Mouse (Mus musculus) embryonic facial prominence, embryonic 10.5 days (tissue): Measurements from ENCODE around the gene Mboat2. TPM values are rescaled to one million over a fixed set of nuclear protein-coding genes. Genes with fewer than 3 reads are reported as not detected.

Experiments
- DNase-seq: peaks from one replicate; pipeline ENCODE4 v3.0.0-alpha.2; 2017; ENCODE audit warnings: low spot score
- H3K27ac ChIP-seq: fragments of 300-500 bp; sonication (generic); replicated peaks from 2 replicates; pipeline ENCODE4 v1.5.1; 2016; ENCODE audit warnings: mild to moderate bottlenecking
- H3K27me3 ChIP-seq: fragments of 300-500 bp; sonication (generic); replicated peaks from 2 replicates; pipeline ENCODE4 v1.6.1; 2016; ENCODE audit warnings: low read depth, mild to moderate bottlenecking; ENCODE audit not compliant: poor library complexity, severe bottlenecking
- H3K36me3 ChIP-seq: fragments of 300-500 bp; sonication (generic); replicated peaks from 2 replicates; pipeline ENCODE4 v1.6.1; 2016; ENCODE audit warnings: mild to moderate bottlenecking, moderate library complexity
- H3K4me1 ChIP-seq: fragments of 300-500 bp; sonication (generic); 2 replicates; pipeline ENCODE4 v1.6.1; 2016
- H3K4me3 ChIP-seq: fragments of 300-500 bp; sonication (generic); 2 replicates; pipeline ENCODE4 v1.5.1; 2016; ENCODE audit warnings: mild to moderate bottlenecking, moderate library complexity
- H3K9me3 ChIP-seq: fragments of 300-500 bp; sonication (generic); 2 replicates; pipeline ENCODE4 v1.6.1; 2016; ENCODE audit warnings: mild to moderate bottlenecking
- WGBS: fragments of 180-500 bp; shearing (Covaris S2); methylation state at CpG from one replicate; pipeline ENCODE4 v1.1.7; 2016; 5-methylcytosine and 5-hydroxymethylcytosine counted together
- polyA plus RNA-seq: library from polyadenylated mRNA; unstranded; fragments of >200 nt; fragmentation: Nextera tagmentation; extraction: Ambion mirVana; gene quantifications from 2 replicates; pipeline ENCODE4 v1.2.1, GENCODE M21; 2016

Mboat2 gene
- polyA plus RNA-seq, 1 experiment from 2014 or later, result 45.7 TPM

- Histone ChIP-seq H3K27ac (no peak overlapping the region), H3K4me3 (no peak overlapping the region), H3K4me1 (peaks cover 14% of the 10 kb centered on the region), H3K9me3 (no peaks in the 10 kb centered on the region), H3K36me3 (peaks cover 58% of the 10 kb centered on the region), H3K27me3 (no peaks in the 10 kb centered on the region)
- DNase-seq, result no peak
- WGBS, result 90% methylated on average over 8 of the region's 8 CpGs
Measured at GRCm38 (mm10) chr12:24890684-24891459, 60.2 kb downstream of the Mboat2 start.

GRCm38 (mm10) chr12:24892536-24892935 is 61.9 kb downstream of the Mboat2 start:
- H3K27me3 ChIP-seq, result no peaks in the 10 kb centered on the region
- DNase-seq, result no peak
- 85% methylated on average over 4 of the region's 4 CpGs for WGBS
- H3K4me1 ChIP-seq, result peaks cover 14% of the 10 kb centered on the region
- H3K9me3 ChIP-seq, result no peaks in the 10 kb centered on the region
- H3K27ac ChIP-seq, result no peak overlapping the region
- H3K36me3 ChIP-seq, result peaks cover 59% of the 10 kb centered on the region
- H3K4me3 ChIP-seq, result no peak overlapping the region

GRCm38 (mm10) chr12:24893777-24894468 is 63.2 kb downstream of the Mboat2 start:
- peak; percentile 57 for DNase-seq
- Histone ChIP-seq H3K9me3 (no peaks in the 10 kb centered on the region), H3K4me3 (no peak overlapping the region), H3K27ac (peak overlapping the region; percentile 76), H3K4me1 (peaks cover 14% of the 10 kb centered on the region), H3K36me3 (peaks cover 59% of the 10 kb centered on the region), H3K27me3 (no peaks in the 10 kb centered on the region)
- 28% methylated on average over 10 of the region's 10 CpGs for WGBS

GRCm38 (mm10) chr12:24895352-24895751 is 64.7 kb downstream of the Mboat2 start:
- DNase-seq, result no peak
- Histone ChIP-seq H3K4me3 (no peak overlapping the region), H3K36me3 (peaks cover 59% of the 10 kb centered on the region), H3K4me1 (peaks cover 24% of the 10 kb centered on the region), H3K9me3 (no peaks in the 10 kb centered on the region), H3K27ac (no peak overlapping the region), H3K27me3 (no peaks in the 10 kb centered on the region)
- WGBS, result 86% methylated on average over 5 of the region's 5 CpGs

GRCm38 (mm10) chr12:24897354-24897753 is 66.7 kb downstream of the Mboat2 start:
- Histone ChIP-seq H3K4me1 (peaks cover 24% of the 10 kb centered on the region), H3K36me3 (peaks cover 59% of the 10 kb centered on the region), H3K27ac (no peak overlapping the region), H3K4me3 (no peak overlapping the region), H3K9me3 (no peaks in the 10 kb centered on the region), H3K27me3 (no peaks in the 10 kb centered on the region)
- no peak for DNase-seq
- 88% methylated on average over 4 of the region's 4 CpGs for WGBS

GRCm38 (mm10) chr12:24898226-24898625 is 67.5 kb downstream of the Mboat2 start:
- H3K9me3 ChIP-seq, result no peaks in the 10 kb centered on the region
- no peak overlapping the region for H3K4me3 ChIP-seq
- 88% methylated on average over 9 of the region's 9 CpGs for WGBS
- H3K27ac ChIP-seq, result no peak overlapping the region
- DNase-seq, result no peak
- H3K36me3 ChIP-seq, result peaks cover 66% of the 10 kb centered on the region
- no peaks in the 10 kb centered on the region for H3K27me3 ChIP-seq
- H3K4me1 ChIP-seq, result peaks cover 24% of the 10 kb centered on the region

- peaks cover 74% of the 10 kb centered on the region for H3K36me3 ChIP-seq
- no peak overlapping the region for H3K27ac ChIP-seq
- whole genome bisulfite sequencing, result 70% methylated on average over 10 of the region's 10 CpGs
- DNase-seq, result peak; percentile 21
- no peak overlapping the region for H3K4me3 ChIP-seq
- H3K27me3 ChIP-seq, result no peaks in the 10 kb centered on the region
- H3K9me3 ChIP-seq, result no peaks in the 10 kb centered on the region
- H3K4me1 ChIP-seq, result peaks cover 10% of the 10 kb centered on the region; the same call in 1 of the 2 replicates
Measured at GRCm38 (mm10) chr12:24899636-24900035, 69.0 kb downstream of the Mboat2 start.

- WGBS, result 96% methylated on average over 5 of the region's 5 CpGs
- Histone ChIP-seq H3K27me3 (no peaks in the 10 kb centered on the region), H3K36me3 (peaks cover 65% of the 10 kb centered on the region), H3K27ac (no peak overlapping the region), H3K9me3 (no peaks in the 10 kb centered on the region), H3K4me3 (no peak overlapping the region), H3K4me1 (peaks cover 14% of the 10 kb centered on the region)
- no peak for DNase-seq
Measured at GRCm38 (mm10) chr12:24902736-24903135, 72.1 kb downstream of the Mboat2 start.

- peaks cover 46% of the 10 kb centered on the region for H3K36me3 ChIP-seq
- peaks cover 11% of the 10 kb centered on the region for H3K4me1 ChIP-seq
- H3K27me3 ChIP-seq, result no peaks in the 10 kb centered on the region
- no peak for DNase-seq
- H3K27ac ChIP-seq, result no peak overlapping the region
- WGBS, result 95% methylated on average over 2 of the region's 2 CpGs
- H3K4me3 ChIP-seq, result no peak overlapping the region
- H3K9me3 ChIP-seq, result no peaks in the 10 kb centered on the region
Measured at GRCm38 (mm10) chr12:24907894-24908293, 77.2 kb downstream of the Mboat2 start.

GRCm38 (mm10) chr12:24909679-24910078 is 79.0 kb downstream of the Mboat2 start:
- peaks cover 43% of the 10 kb centered on the region for H3K36me3 ChIP-seq
- H3K9me3 ChIP-seq, result no peaks in the 10 kb centered on the region
- no peak overlapping the region for H3K4me3 ChIP-seq
- peaks cover 13% of the 10 kb centered on the region for H3K4me1 ChIP-seq
- 93% methylated on average over 7 of the region's 7 CpGs for WGBS
- H3K27ac ChIP-seq, result no peak overlapping the region
- H3K27me3 ChIP-seq, result no peaks in the 10 kb centered on the region
- no peak for DNase-seq

- peaks cover 8% of the 10 kb centered on the region for H3K4me1 ChIP-seq
- H3K36me3 ChIP-seq, result peaks cover 51% of the 10 kb centered on the region
- 81% methylated on average over 6 of the region's 6 CpGs for whole genome bisulfite sequencing
- no peak for DNase-seq
- H3K27me3 ChIP-seq, result no peaks in the 10 kb centered on the region
- no peak overlapping the region for H3K4me3 ChIP-seq
- H3K9me3 ChIP-seq, result no peaks in the 10 kb centered on the region
- no peak overlapping the region for H3K27ac ChIP-seq
Measured at GRCm38 (mm10) chr12:24912174-24912573, 81.5 kb downstream of the Mboat2 start.

GRCm38 (mm10) chr12:24912876-24913275 is 82.2 kb downstream of the Mboat2 start:
- 53% methylated on average over 1 of the region's 1 CpGs for WGBS
- Histone ChIP-seq H3K27ac (no peak overlapping the region), H3K27me3 (no peaks in the 10 kb centered on the region), H3K4me3 (no peak overlapping the region), H3K4me1 (peaks cover 8% of the 10 kb centered on the region), H3K9me3 (no peaks in the 10 kb centered on the region), H3K36me3 (peaks cover 51% of the 10 kb centered on the region)
- no peak for DNase-seq
